Mouse (Mus musculus) forebrain, embryonic 10.5 days (tissue): ENCODE measurements around the gene Col11a1. TPM values are rescaled to one million over a fixed set of nuclear protein-coding genes. Genes with fewer than 3 reads are reported as not detected.

Source experiments
- DNase-seq: peaks from one replicate; pipeline ENCODE4 v3.0.0-alpha.2; 2017; ENCODE audit warnings: low spot score; ENCODE audit errors: extremely low spot score
- H3K27ac ChIP-seq: fragments of 300-500 bp; sonication (generic); 2 replicates; pipeline ENCODE4 v1.5.1; 2016; ENCODE audit warnings: mild to moderate bottlenecking
- H3K27me3 ChIP-seq: fragments of 300-500 bp; sonication (generic); 2 replicates; pipeline ENCODE4 v1.6.1; 2016; ENCODE audit warnings: mild to moderate bottlenecking; ENCODE audit not compliant: poor library complexity, severe bottlenecking
- H3K36me3 ChIP-seq: fragments of 300-500 bp; sonication (generic); replicated peaks from 2 replicates; pipeline ENCODE4 v1.6.1; 2016; ENCODE audit warnings: mild to moderate bottlenecking, moderate library complexity
- H3K4me1 ChIP-seq: fragments of 300-500 bp; sonication (generic); 2 replicates; pipeline ENCODE4 v1.6.1; 2016
- H3K4me3 ChIP-seq: fragments of 300-500 bp; sonication (generic); 2 replicates; pipeline ENCODE4 v1.5.1; 2016; ENCODE audit warnings: mild to moderate bottlenecking, moderate library complexity
- H3K9me3 ChIP-seq: fragments of 300-500 bp; sonication (generic); 2 replicates; pipeline ENCODE4 v1.6.1; 2016; ENCODE audit warnings: mild to moderate bottlenecking, moderate library complexity
- WGBS: fragments of 180-500 bp; shearing (Covaris S2); methylation state at CpG from one replicate; pipeline ENCODE4 v1.1.7; 2016; 5-methylcytosine and 5-hydroxymethylcytosine counted together
- polyA plus RNA-seq: library from polyadenylated mRNA; unstranded; fragments of >200 nt; fragmentation: Nextera tagmentation; extraction: Ambion mirVana; gene quantifications from 2 replicates; pipeline ENCODE4 v1.2.1, GENCODE M21; 2016

The Col11a1 gene
- polyA plus RNA-seq = 16.4 and 17.7 TPM in 2 replicates

DNA sequence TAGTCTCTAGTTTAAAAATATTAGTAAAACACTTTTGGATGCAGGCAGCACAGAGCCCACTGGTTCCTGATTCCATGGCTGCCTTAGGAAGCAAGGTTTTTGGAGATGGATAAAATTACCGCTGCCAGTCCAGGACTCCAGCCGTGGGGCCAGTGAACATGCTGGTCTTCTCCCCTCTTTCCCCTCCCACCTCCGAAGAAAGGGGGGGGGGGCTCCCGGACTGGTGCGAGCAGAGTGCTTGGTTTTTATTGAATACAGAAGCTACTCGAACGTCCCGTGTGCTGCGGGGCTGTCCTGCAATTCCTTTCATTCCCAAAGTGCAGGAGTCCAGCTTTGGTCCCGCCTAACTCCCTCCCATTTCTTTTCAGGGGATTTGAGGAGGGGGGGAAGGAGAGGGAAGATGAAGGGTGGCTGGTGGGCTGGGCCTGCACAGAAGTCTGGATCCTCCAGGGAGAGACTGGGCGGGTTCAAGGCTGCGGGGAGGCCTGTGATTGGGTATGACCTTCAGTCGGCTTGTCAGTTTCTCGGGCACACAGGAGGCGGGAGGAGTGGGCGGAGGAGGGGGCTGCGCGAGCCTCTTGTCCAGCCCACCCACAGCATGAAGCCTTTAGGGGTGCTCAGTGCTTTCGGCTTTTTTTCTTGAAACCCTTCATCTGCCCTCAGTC lies at the start of gene Col11a1:
TSS of gene Col11a1 (plus strand) at position 570 of the 665 bp plus-strand sequence.
- Histone ChIP-seq H3K4me3 (peak within 1 kb of the TSS; percentile 64), H3K9me3 (no peaks in the 10 kb centered on the region), H3K27ac (peak within 1 kb of the TSS; percentile 87), H3K36me3 (no peaks in the 10 kb centered on the region), H3K4me1 (peaks cover 33% of the 10 kb centered on the region), H3K27me3 (no peaks in the 10 kb centered on the region)
- under 1% methylated on average over 19 of the region's 19 CpGs for WGBS
- peak; percentile 92 for DNase-seq

DNA sequence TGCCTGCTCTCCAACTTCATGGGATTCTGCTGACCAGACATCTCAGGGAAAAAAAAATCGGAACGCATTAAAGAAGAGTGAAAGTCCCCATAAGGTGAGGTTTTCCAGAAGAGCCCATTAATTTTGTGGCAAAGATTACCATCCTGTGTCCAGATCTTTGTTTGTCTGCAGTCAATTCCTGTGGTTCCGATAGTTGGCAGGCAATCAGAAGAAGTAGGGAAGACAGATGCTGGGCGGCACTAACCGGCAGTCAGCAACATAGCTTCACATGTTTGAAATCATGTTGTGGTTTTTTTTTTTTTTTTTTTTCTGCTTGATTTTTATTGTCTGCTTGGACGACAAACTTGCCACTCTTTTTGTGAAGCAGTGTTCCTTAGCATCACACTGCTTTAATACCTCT lies 39.4 kb upstream of the Col11a1 start:
- H3K27ac ChIP-seq = no peak overlapping the region

DNA sequence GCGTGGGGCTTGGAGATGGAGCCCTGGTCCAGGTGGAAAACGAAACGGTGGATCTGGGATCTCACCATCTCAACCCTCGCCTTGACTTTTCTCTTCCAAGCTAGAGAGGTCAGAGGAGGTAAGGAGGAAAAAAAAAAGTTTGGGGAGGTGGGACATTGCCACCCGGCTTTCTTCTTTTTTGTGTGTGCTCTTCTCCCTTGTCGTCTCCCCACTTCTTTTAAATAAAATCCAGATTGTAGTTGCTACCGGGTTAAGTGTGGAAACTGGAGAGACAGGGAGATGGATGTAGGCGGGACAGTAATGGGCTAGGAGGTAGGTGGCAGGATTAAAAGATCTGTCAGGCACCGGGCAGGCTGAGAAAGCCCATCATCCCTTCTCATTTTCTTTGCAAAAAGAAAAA lies 546 bp downstream of the Col11a1 start:
- H3K27ac ChIP-seq = peak overlapping the region; percentile 87
- peak overlapping the region; percentile 64 for H3K4me3 ChIP-seq
- WGBS = 0% methylated on average over 9 of the region's 9 CpGs
- peaks cover 33% of the 10 kb centered on the region for H3K4me1 ChIP-seq
- H3K36me3 ChIP-seq = no peaks in the 10 kb centered on the region
- no peak for DNase-seq
- no peaks in the 10 kb centered on the region for H3K9me3 ChIP-seq
- H3K27me3 ChIP-seq = no peaks in the 10 kb centered on the region

More for the DNA sequence above, 39.4 kb upstream of the Col11a1 start:
- WGBS = 94% methylated on average over 6 of the region's 6 CpGs
- DNase-seq = no peak
- no peaks in the 10 kb centered on the region for H3K4me1 ChIP-seq
- H3K4me3 ChIP-seq = no peak overlapping the region
- no peaks in the 10 kb centered on the region for H3K36me3 ChIP-seq
- no peaks in the 10 kb centered on the region for H3K27me3 ChIP-seq
- no peaks in the 10 kb centered on the region for H3K9me3 ChIP-seq

DNA sequence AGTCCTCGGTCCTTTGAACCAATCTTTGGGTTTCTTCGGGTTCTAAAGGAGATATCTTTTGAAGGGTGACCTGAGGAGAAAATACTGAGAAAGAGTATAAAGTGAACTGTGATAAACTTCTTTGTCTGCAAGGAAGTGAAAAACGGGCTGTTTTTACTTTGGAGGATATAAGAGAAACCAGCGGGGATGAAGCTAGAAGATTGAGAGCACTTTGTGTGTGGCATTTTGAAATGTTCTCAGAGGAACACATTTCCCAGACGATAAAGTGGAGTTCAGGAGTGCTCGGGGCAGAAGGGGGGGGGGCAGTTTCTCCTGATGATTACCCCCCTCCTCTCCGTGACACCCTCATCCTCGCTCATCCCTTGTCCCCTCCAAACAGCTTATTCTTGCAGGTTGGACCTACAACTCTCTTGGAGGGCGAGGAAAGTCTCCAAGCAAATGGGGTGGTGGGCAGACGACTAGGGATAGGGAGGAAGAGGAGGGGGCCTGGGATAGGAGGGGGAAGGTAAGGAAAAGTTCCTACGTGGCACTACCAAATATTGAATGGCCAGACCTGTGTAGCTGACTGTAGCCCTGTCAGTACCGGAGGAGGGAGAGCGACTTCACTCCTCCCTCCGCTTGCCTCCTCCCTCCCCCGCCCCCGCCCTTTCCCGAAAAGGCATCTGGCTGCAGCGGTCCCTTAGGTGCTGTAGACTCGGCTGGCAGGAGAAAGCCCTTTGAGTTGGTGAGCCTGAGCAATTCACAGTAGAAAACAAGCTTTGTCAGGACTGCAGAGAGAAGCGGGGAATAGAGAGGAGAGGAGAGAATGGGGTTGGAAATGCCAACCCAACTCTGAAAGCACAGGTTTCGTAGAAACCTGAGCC lies 1.2 kb downstream of the Col11a1 start:
- peak overlapping the region; percentile 87 for H3K27ac ChIP-seq
- no peaks in the 10 kb centered on the region for H3K27me3 ChIP-seq

DNA sequence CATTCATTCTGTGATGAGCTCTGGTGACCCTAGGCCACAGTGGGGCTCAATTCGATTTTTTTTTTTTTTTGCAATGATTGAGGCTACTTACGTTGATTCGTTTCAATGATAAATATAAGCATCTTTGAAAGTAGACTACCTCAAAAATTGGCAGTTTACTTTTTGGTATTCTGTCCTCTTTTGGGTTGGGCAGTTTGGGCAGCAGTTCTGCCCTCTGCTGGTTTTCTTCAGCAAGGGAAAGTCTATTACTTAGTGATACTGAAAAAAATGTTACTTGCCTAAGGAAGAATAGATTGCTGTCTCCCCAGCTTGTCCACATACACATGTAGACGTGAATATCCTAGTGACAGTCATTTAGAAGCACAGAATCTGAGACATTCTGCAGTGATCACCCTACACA lies 2.0 kb downstream of the Col11a1 start:
- WGBS = 6% methylated on average over 4 of the region's 4 CpGs
- Histone ChIP-seq H3K9me3 (no peaks in the 10 kb centered on the region), H3K36me3 (no peaks in the 10 kb centered on the region), H3K4me3 (peak overlapping the region; percentile 64), H3K27me3 (no peaks in the 10 kb centered on the region), H3K4me1 (peaks cover 33% of the 10 kb centered on the region), H3K27ac (0 out of 2 replicates have a peak overlapping the region, but pooled peaks have one; percentile 87)
- peak; percentile 17 for DNase-seq

More for the DNA sequence above, 1.2 kb downstream of the Col11a1 start:
- H3K4me3 ChIP-seq = peak overlapping the region; percentile 64
- DNase-seq = peak; percentile 23
- H3K4me1 ChIP-seq = peaks cover 33% of the 10 kb centered on the region
- WGBS = 1% methylated on average over 21 of the region's 21 CpGs
- H3K36me3 ChIP-seq = no peaks in the 10 kb centered on the region
- H3K9me3 ChIP-seq = no peaks in the 10 kb centered on the region

DNA sequence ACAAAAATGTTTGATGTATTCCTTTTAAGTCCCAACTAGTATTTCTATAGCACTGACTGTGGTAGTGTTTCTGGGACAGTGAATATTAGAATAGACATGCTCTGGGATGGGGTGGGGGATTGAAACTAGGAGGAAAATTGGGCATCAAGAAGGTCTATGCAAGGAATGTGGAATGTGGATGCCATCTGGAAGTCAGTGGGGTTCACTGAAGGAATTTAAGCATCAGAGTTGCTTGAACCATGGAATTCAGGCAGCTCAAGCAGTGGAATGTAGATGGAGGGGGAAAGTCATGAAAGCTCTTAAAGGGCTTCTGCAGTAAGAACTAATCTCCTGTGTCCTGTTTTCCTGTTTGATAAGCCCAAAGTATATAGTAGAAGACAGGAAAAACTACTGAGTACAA lies 22.1 kb downstream of the Col11a1 start:
- Histone ChIP-seq H3K27ac (no peak overlapping the region), H3K36me3 (no peaks in the 10 kb centered on the region), H3K4me3 (no peak overlapping the region), H3K9me3 (no peaks in the 10 kb centered on the region), H3K4me1 (no peaks in the 10 kb centered on the region), H3K27me3 (no peaks in the 10 kb centered on the region)
- no peak for DNase-seq

DNA sequence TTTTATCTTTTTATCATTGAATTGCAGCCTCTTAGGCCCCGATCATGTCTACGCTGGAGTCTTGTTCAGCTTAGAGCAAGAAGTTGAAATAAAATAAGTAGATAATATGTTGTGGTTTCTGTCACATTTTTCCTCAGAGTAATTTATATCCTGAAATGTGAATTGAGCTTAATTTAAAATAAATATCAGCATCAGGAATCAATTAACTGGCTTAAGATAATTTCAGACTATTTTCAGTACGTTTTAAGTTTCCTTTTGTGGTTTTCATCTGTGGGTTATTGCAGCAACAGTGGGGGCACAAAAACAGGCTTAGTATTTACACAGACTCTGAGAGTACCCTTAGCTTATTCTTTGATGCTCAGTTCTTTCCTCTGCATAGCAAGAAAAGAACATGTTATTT lies 23.2 kb downstream of the Col11a1 start:
- WGBS = 84% methylated on average over 3 of the region's 3 CpGs
- H3K4me3 ChIP-seq = no peak overlapping the region
- H3K4me1 ChIP-seq = no peaks in the 10 kb centered on the region
- H3K27ac ChIP-seq = no peak overlapping the region
- no peaks in the 10 kb centered on the region for H3K9me3 ChIP-seq
- no peaks in the 10 kb centered on the region for H3K27me3 ChIP-seq
- H3K36me3 ChIP-seq = no peaks in the 10 kb centered on the region
- no peak for DNase-seq

DNA sequence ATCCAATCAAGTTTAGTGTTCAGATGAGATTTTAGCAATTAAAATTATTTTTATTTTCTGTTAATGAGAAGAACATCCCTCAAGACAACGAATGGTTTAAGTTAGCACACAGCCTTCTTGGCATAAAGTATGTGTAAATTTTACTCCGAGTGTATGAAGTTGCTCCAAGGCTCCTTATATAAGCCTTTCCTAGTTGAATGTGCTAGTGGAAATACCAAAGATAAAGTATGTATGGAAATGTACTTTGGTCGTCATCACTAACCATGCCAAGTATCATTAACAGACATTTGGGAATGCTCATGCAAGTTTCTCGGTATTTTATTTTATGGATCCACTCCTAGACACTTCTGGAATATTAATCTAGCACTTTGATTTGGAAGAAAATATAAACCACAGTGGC lies 34.8 kb downstream of the Col11a1 start:
- DNase-seq = no peak
- H3K27me3 ChIP-seq = no peaks in the 10 kb centered on the region
- H3K36me3 ChIP-seq = peaks cover 12% of the 10 kb centered on the region; the same call in 1 of the 2 replicates
- H3K4me1 ChIP-seq = no peaks in the 10 kb centered on the region
- no peak overlapping the region for H3K27ac ChIP-seq
- 92% methylated on average over 4 of the region's 4 CpGs for WGBS
- H3K9me3 ChIP-seq = no peaks in the 10 kb centered on the region
- H3K4me3 ChIP-seq = no peak overlapping the region

DNA sequence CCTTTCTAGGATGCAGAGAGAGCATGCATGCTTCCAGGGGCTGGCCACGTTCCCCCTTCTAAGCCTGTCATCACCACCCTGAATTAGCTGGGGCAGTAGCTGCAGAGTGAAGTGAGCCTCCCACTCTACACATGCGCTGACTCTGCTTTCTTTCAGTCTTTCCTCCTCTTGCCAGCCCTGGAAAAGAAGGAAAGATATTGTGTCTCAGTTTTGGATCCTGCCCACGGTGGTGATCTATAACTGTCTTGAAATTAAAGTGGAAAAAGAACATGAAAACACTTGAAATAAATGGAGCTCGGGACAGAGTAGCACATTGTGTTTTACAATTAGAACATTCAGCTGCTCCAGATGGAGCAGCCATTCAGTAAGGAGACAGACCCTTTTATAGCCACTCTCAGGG lies 35.2 kb downstream of the Col11a1 start:
- H3K27me3 ChIP-seq = no peaks in the 10 kb centered on the region
- H3K9me3 ChIP-seq = no peaks in the 10 kb centered on the region
- DNase-seq = no peak
- WGBS = 70% methylated on average over 4 of the region's 4 CpGs
- H3K4me3 ChIP-seq = no peak overlapping the region
- no peaks in the 10 kb centered on the region for H3K4me1 ChIP-seq
- peaks cover 12% of the 10 kb centered on the region; the same call in 1 of the 2 replicates for H3K36me3 ChIP-seq
- no peak overlapping the region for H3K27ac ChIP-seq

DNA sequence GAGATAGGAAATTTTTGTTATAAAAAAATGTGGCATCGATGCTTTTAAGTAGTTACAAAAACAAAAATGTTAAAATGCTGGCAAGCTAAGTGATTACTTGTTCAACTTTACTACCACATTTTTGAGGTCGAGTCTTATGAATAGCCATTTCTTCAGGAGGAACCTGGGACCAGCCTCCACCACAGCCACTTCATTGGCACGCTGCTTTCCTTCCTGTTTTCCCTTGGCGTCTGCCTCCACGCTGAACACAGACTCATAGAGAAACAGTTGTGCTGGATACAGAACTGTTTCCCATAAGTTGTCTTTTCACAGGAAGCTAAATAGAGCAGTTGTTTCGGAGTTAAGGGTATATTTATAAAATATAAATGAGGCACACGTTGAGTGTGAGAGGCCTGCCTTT lies 69.0 kb downstream of the Col11a1 start:
- 80% methylated on average over 7 of the region's 7 CpGs for WGBS
- Histone ChIP-seq H3K4me1 (no peaks in the 10 kb centered on the region), H3K27ac (no peak overlapping the region), H3K27me3 (no peaks in the 10 kb centered on the region), H3K4me3 (no peak overlapping the region), H3K36me3 (peaks cover 14% of the 10 kb centered on the region), H3K9me3 (no peaks in the 10 kb centered on the region)
- DNase-seq = no peak

DNA sequence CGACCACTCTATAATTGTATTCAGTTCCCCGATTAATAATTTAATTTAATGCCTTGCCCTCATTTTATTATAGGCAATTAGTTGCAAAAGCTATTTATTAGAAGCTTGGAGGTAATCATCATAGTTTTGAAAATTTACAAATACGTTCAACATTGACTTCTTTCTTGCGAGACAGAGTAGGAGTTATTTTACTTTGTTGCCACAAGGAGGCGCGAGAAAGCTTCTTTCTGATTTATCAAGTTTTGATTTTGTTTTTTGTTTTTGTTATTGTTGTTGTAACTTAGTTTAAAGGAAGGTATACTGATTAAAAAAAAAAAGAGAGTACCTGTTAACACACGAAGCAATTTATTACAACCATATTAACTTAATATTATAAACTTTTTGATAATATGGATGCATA lies 76.8 kb downstream of the Col11a1 start:
- Histone ChIP-seq H3K27me3 (no peaks in the 10 kb centered on the region), H3K4me1 (no peaks in the 10 kb centered on the region), H3K36me3 (peaks cover 7% of the 10 kb centered on the region), H3K27ac (no peak overlapping the region), H3K4me3 (no peak overlapping the region), H3K9me3 (no peaks in the 10 kb centered on the region)
- DNase-seq = no peak
- 34% methylated on average over 7 of the region's 7 CpGs for WGBS

DNA sequence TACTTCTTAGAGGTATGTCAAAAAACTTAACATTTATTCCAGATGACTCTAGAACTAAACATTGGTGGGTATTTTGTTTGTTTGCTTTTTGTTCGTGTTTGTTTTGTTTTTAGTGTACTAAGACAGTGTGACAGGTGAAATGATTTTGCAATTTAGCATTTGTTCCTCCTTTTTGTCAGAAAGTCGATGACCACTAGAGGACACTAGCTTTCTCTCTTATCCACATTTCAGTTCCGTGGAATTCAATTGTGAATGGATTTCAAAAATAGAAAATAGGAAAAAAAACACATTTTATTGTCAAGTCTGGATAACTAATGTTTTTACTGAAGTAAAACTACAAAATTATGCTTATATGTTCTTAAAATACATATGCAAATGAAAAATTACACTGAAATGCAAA lies 116.8 kb downstream of the Col11a1 start:
- Histone ChIP-seq H3K27ac (no peak overlapping the region), H3K9me3 (no peaks in the 10 kb centered on the region), H3K27me3 (no peaks in the 10 kb centered on the region), H3K4me1 (no peaks in the 10 kb centered on the region), H3K4me3 (no peak overlapping the region), H3K36me3 (no peaks in the 10 kb centered on the region)
- DNase-seq = no peak
- 30% methylated on average over 3 of the region's 3 CpGs for WGBS
